Mouse (Mus musculus) bone marrow macrophage, adult 2 months (primary cell): ENCODE measurements around the gene Urb2.

Experiments
- CTCF ChIP-seq: IDR thresholded peaks from 2 replicates; pipeline ENCODE4 v1.5.1; 2012; ENCODE audit warnings: low read depth, mild to moderate bottlenecking, low read length, moderate library complexity
- POLR2A ChIP-seq: IDR thresholded peaks from 2 replicates; pipeline ENCODE4 v1.6.1; 2012; ENCODE audit warnings: mild to moderate bottlenecking, low read depth, low read length, borderline replicate concordance

GRCm38 (mm10) chr8:124082616-124083015 is 61.3 kb downstream of the Urb2 start:
- TF ChIP-seq CTCF: no peak
- no peak for TF ChIP-seq POLR2A
